Mouse (Mus musculus): ENCODE results near the gene Higd1a. TPM values are rescaled to one million over a fixed set of nuclear protein-coding genes. Genes with fewer than 3 reads are reported as not detected.

Higd1a gene
- polyA plus RNA-seq (2014; fragmentation: Illumina TruSeq; extraction: RNeasy Lipid Tissue Mini Kit (QIAGEN cat#74804); ENCODE audit: low read depth, low replicate concordance), result 59.5 TPM

GRCm38 (mm10) chr9:121858153-121858488, at the start of gene Higd1a:
TSS of gene Higd1a (minus strand) at chr9:121858362.

GRCm38 (mm10) chr9:121898245-121898644, 40.1 kb upstream of the Higd1a start, which contains the start of gene Ackr2:
TSS of gene Ackr2 (plus strand) at chr9:121898355.

GRCm38 (mm10) chr9:121838829-121839621, 19.1 kb downstream of the Higd1a start, which contains the start of gene Ccdc13:
TSS of gene Ccdc13 (minus strand) at chr9:121839461.

Other genes with a start within 250 kb of the Higd1a start
- not detected for gene Lyzl4, start 216.3 kb downstream of the Higd1a start, polyA plus RNA-seq (2014; fragmentation: Illumina TruSeq; extraction: RNeasy Lipid Tissue Mini Kit (QIAGEN cat#74804); ENCODE audit: low read depth, low replicate concordance)
- gene Vipr1, start 215.6 kb downstream of the Higd1a start, polyA plus RNA-seq (2014; fragmentation: Illumina TruSeq; extraction: RNeasy Lipid Tissue Mini Kit (QIAGEN cat#74804); ENCODE audit: low read depth, low replicate concordance), result not detected
- 7.9 TPM for gene Sec22c, start 152.9 kb downstream of the Higd1a start, polyA plus RNA-seq (2014; fragmentation: Illumina TruSeq; extraction: RNeasy Lipid Tissue Mini Kit (QIAGEN cat#74804); ENCODE audit: low read depth, low replicate concordance)
- 53.9 TPM for gene Ss18l2, start 148.0 kb downstream of the Higd1a start, polyA plus RNA-seq (2014; fragmentation: Illumina TruSeq; extraction: RNeasy Lipid Tissue Mini Kit (QIAGEN cat#74804); ENCODE audit: low read depth, low replicate concordance)
- 128 TPM for gene Nktr, start 139.2 kb downstream of the Higd1a start, polyA plus RNA-seq (2014; fragmentation: Illumina TruSeq; extraction: RNeasy Lipid Tissue Mini Kit (QIAGEN cat#74804); ENCODE audit: low read depth, low replicate concordance)
- 0.29 TPM for gene Zfp651, start 99.0 kb downstream of the Higd1a start, polyA plus RNA-seq (2014; fragmentation: Illumina TruSeq; extraction: RNeasy Lipid Tissue Mini Kit (QIAGEN cat#74804); ENCODE audit: low read depth, low replicate concordance)
- not detected for gene Klhl40, start 80.8 kb downstream of the Higd1a start, polyA plus RNA-seq (2014; fragmentation: Illumina TruSeq; extraction: RNeasy Lipid Tissue Mini Kit (QIAGEN cat#74804); ENCODE audit: low read depth, low replicate concordance)
- gene Hhatl, start 65.9 kb downstream of the Higd1a start, polyA plus RNA-seq (2014; fragmentation: Illumina TruSeq; extraction: RNeasy Lipid Tissue Mini Kit (QIAGEN cat#74804); ENCODE audit: low read depth, low replicate concordance), result not detected
- gene Ccdc13, start 18.9 kb downstream of the Higd1a start, polyA plus RNA-seq (2014; fragmentation: Illumina TruSeq; extraction: RNeasy Lipid Tissue Mini Kit (QIAGEN cat#74804); ENCODE audit: low read depth, low replicate concordance), result not detected
- gene Ackr2, start 40.0 kb upstream of the Higd1a start, polyA plus RNA-seq (2014; fragmentation: Illumina TruSeq; extraction: RNeasy Lipid Tissue Mini Kit (QIAGEN cat#74804); ENCODE audit: low read depth, low replicate concordance), result 0.58 TPM
- not detected for gene Cyp8b1, start 57.9 kb upstream of the Higd1a start, polyA plus RNA-seq (2014; fragmentation: Illumina TruSeq; extraction: RNeasy Lipid Tissue Mini Kit (QIAGEN cat#74804); ENCODE audit: low read depth, low replicate concordance)
- 0.47 TPM for gene Fam198a, start 92.6 kb upstream of the Higd1a start, polyA plus RNA-seq (2014; fragmentation: Illumina TruSeq; extraction: RNeasy Lipid Tissue Mini Kit (QIAGEN cat#74804); ENCODE audit: low read depth, low replicate concordance)
- 0.23 TPM for gene Pomgnt2, start 138.7 kb upstream of the Higd1a start, polyA plus RNA-seq (2014; fragmentation: Illumina TruSeq; extraction: RNeasy Lipid Tissue Mini Kit (QIAGEN cat#74804); ENCODE audit: low read depth, low replicate concordance)

Measured in adrenal gland, adult 10 weeks (tissue).